Mouse (Mus musculus) mesoderm, embryonic 11.5 days (tissue): ENCODE measurements around the gene Copz1.
A peak's percentile ranks its signal among the peaks of the same experiment; 100 is the strongest.

ENCODE experiments used
- DNase-seq: peaks from one replicate; pipeline ENCODE4 v3.0.0-alpha.2; 2012; ENCODE audit warnings: low read depth, low spot score

The Copz1 gene

DNA sequence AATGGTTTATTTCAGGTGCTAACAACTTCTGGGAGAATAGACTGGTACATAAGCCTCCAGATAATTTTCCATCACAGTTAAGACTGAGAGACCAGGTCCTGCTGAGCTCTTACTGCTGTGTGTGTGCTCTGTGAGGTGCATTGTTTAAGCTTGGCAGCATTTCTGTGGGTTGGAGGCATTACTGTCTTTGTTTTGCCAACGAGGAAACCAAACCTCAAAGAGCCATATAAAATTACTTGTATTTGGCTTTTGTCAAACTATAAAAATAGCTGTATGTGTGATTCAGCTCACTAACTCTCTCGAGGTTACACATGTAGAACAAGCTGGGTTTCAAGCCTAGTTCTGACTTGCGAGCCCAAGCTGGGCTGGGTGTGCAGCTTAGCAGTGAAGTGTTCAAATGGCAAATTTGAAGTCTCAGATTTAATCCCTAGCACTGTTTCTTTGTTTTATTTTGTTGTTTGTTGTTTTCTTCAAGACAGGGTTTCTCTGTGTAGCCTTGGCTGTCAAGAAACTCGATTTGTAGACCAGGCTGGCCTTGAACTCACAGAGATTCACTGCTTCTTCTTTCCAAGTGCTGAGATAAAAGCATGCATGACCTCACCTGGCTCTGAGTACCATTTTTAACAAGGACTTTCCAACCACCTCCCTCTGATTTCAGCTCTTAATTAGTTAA, 20.3 kb downstream of the Copz1 start:
- no peak for DNase-seq

DNA sequence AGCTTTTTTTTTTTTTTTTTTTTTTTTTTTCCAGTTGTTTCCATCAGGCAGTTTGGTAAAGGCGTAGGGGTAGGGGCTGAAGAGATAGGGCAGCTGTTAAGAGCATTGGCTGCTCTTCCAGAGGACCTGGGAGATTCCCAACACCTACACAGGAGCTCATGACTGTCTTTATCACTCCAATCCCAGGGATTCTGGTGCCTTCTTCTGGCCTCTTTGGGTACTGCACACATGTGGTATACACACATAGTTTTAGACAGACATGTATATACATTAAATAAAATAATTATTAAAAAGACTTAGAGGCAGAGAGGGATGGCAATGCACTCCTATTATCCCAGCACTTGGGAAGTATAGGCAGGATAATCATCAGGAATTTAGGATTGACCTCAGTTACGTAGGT, 20.9 kb downstream of the Copz1 start:
- DNase-seq, result no peak

GRCm38 (mm10) chr15:103294649-103295048, 22.1 kb downstream of the Copz1 start:
- DNase-seq, result no peak

DNA sequence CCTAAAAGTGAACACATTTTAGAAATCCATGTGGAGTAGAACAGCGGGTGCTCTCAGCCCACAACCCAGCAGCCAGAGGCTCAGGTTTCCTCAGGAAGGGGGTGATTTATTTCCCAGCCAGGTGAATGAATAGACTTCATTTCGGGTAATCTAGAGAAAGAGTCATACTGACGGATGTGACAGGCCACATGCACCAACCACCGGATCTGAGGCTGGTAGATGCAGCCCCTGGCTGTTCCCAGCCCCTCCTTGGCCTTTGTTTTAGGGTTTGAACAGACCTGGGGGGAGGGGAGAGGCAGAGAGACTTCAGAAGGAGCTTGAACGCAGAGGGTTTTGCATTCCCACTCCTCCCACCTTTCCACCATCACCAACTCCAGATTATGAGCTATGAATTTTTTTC, 23.3 kb downstream of the Copz1 start:
- DNase-seq, result peak; percentile 75

GRCm38 (mm10) chr15:103297313-103297712, 24.8 kb downstream of the Copz1 start:
- DNase-seq, result no peak

DNA sequence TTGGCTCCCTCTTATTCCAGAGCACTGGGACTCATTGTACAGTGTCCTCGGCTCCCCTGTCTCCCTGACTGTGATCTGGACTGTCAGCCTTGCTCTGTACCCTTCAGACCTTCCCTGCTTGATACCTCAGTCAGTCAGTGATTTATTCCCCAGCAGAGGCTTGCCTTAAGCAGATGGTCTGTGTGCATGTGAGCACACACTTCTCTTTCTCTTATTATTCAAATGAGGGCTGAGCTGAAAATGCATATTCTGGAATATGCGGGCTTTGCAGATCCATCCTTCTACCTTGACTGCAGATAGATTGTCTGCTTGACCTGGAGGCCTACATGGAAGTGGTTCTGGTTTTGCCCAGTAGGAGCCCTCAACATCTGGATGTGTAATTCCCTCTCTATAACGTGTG, 25.5 kb downstream of the Copz1 start:
- DNase-seq, result no peak

DNA sequence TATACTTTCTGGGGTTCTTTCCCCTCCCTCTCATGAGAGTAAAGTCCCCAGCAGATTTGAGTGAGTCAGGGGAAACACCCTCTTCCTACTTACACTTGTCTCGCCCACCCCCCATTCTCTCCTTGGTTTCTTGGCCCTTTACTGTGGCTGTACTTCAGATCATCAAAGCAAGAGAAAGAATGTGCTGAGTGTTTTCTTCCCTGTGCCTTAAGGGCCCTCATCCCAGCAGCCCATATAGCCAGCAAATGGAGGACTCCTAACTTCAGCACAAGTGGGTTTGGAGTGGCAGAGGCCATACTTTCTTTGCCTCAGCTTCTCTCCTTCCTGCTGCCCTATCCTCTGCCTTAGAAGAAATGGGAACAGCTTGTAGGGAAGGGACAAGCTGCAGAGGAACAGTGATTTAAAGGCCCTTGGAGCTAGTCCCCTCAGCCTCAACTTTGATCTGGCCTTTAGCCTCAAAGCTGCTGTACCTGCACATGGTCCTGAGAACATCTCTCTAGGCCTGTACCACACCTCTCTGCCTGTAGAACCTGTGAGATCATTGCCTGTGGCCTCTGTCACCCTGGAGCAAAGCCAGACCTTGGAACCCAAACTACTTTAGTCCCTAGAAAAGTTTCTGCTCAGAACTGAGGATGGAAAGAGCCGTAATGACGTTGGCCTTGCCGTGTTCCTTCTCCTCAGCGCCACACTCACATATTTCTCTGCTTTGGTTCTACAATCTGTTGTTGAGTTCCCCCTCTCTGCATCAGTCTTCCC, 26.5 kb downstream of the Copz1 start:
- no peak for DNase-seq

DNA sequence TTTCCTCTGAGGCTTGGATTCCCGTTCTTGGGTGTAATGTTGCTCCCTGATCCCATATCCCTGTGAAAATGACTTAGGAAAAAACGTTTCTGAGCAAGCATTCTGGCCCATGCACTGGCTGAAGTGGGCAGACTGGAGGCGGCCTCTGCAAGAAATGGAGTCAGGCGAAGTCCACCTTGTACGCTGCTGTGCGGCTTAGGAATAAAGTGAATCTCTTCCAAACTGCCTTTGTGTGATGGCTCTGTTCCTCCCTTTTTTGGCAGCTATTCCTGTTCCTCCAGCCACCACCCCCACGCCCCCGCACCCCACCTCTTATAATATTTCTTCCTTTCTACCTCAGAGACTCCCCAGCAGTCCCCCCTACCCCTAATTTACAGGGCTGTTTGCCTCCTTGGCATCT, 27.1 kb downstream of the Copz1 start:
- DNase-seq, result no peak

DNA sequence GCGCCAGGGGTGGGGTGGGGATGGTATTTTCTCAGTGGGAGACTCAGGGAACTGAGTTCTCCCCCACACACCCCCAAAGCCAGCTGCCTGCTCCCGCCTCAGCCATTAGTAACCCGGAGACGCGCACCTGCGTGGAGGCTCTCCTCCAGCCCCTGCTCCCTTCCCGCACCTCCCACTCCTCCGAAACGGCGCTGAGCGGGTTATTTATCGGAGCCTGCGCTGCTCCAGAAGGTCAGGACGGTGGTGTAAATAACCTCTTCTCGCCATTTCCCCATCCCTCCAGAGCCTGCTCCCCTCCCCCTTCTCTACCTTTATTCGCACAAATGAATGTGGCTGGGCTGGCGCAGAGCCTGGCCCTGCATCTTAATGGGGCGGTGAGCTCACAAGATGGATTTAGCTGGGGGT, 27.6 kb downstream of the Copz1 start:
- DNase-seq, result peak; percentile 89

DNA sequence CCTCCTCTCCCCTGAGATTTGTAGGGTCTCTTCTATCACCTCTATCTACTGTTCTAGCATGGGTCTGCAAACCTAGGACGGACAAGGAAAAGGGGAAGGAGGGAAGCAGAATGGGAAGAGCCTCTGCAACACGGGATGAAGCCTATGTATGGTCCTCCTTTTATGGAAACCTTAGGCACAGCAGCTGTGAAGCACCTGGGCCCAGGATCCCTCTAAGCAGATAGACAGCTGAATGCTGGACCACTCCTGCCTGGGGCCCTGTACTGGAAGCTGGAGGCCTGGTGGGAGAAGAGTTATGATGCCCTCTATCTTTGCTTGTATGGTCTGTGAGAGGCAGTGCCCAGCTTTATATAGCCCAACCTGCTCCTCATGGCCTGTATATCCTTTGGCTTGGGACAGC, 28.0 kb downstream of the Copz1 start:
- peak; percentile 70 for DNase-seq

GRCm38 (mm10) chr15:103301046-103301445, 28.5 kb downstream of the Copz1 start:
- DNase-seq, result peak; percentile 91

DNA sequence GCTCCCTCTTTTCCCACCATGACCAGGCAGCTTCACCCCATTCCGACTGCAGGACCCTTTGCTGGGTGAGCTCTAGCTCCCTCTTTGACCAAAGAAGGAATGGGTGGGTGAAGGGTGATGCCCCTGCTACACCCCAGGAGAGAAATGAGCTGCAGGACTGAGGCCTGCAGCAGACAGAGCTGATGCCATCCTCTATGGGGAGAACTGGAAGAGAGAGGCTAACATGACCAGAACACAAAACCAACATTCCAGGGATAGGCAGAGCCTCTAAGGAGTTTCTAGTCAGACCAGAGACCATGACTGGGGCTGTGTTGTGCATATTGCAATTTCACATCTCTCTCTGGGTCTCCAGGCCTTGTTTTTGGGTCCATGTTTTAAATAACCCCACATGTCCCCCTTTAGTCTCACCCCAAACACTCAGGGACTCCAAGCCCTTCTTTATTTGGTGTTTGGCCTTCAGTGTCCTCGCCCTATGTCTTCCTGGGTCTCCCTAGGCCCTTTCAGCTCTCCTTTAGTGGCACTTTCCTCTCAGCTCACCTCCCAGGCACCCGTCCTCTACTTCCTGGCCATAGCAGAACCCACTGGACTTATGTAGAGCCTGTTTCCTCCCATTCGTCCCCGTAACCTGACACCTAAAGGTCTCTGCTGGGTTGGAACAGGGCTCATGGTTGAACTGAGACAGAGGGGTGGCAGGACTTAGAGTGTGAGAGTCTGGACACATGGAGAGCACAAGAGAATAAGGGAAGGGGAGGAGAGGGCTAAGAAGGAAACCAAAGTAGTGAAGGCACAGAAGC, 29.2 kb downstream of the Copz1 start:
- DNase-seq, result no peak

DNA sequence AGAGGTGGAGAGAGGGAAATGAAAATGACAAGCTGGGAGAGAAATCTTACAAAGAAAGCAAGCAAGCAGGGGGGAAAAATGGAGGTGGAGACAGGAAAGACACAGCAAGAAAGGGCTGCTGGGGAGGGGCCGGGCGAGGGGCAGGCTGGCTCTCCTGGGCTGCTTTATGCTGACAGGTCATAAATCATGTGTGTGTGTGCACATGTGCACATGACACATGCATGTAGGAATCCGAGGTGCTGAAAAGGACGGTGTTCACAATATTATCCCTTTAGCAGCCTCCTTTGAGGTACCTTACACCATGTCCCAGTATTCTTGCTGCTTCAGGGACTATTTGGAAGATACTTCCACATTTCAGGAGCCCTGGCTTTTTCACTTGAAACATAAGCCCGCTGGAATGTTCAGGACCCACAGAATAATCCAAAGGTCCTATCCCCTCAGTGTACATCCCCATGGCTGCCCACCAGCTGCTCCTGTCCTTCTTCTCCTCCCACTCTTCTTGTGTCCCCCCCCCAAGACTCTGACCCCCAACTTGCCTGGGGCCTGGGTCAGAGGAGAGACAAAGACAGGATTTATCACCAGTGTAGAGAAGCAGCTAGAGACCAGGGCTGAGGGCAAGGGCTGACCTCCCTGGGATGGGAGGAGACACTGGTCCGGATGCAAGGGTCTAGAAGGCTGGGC, 30.0 kb downstream of the Copz1 start:
- peak; percentile 86 for DNase-seq

DNA sequence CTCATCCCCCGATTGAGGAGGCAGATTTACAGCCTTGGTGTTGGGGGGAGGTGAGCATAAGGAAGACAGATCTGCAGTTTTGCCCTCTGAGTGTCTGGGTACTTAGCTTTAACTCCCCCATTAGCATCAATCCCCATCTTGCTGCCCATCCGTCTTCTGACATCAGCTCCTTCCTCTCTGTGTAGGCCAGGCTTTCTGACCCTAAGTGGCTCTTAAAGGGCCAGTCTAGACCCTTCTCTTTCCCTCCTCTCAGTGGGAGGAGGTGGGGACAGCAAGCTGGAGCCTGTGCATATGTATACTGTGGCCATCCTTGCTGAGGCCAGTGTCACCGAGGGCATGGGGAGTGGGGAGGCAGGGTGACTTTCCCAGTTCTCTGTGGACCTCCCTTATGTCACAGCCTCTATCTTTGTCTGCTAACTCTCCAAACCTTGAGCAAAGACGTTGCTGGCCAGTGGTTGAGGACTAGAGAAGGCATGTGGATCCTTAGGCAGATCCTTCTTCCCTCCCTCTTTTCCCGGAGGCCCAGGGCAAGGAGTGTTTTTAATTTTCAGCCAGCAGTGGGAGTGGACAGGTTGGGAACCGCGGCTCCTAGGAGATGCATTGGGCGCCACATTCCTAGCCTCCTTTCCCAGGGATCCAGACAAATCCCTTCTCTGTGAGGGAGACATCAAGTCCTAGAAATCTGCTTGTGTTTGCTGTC, 31.6 kb downstream of the Copz1 start:
- DNase-seq, result peak; percentile 81

GRCm38 (mm10) chr15:103304616-103304969, 32.1 kb downstream of the Copz1 start:
- no peak for DNase-seq

- peak; percentile 99 for DNase-seq
Observed at GRCm38 (mm10) chr15:103305070-103305678, 32.7 kb downstream of the Copz1 start.

GRCm38 (mm10) chr15:103305792-103306645, 33.5 kb downstream of the Copz1 start:
- DNase-seq, result peak; percentile 45

DNA sequence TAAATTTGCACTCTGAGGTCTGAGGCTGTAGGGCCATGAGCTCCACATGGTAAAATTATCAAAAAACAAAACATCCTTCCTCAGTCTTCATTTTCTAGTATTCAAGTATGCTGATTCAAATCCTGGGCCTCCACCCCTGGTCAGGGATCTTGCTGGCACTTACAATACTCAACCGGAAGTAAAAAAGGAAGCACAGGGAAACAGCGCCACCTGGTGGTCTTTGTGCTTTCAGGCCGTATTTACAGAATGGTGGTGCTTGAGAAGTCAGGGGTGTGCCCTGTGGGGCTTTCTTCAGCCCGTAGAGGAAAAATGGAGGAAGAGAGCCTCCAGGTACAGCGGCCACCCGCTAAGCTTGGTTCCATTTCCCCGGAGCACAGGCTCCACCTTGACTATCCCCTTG, 34.6 kb downstream of the Copz1 start:
- DNase-seq, result peak; percentile 97

- no peak for DNase-seq
Observed at GRCm38 (mm10) chr15:103308056-103308875, 35.8 kb downstream of the Copz1 start.
